Mouse (Mus musculus): ENCODE data around the gene Cgnl1. TPM values are rescaled to one million over a fixed set of nuclear protein-coding genes. Genes with fewer than 3 reads are reported as not detected.
A peak's percentile ranks its signal among the peaks of the same experiment; 100 is the strongest.

Gene Cgnl1
- total RNA-seq (2017), result 0.25 TPM in 1 of 2 replicates, not detected in the other

DNA sequence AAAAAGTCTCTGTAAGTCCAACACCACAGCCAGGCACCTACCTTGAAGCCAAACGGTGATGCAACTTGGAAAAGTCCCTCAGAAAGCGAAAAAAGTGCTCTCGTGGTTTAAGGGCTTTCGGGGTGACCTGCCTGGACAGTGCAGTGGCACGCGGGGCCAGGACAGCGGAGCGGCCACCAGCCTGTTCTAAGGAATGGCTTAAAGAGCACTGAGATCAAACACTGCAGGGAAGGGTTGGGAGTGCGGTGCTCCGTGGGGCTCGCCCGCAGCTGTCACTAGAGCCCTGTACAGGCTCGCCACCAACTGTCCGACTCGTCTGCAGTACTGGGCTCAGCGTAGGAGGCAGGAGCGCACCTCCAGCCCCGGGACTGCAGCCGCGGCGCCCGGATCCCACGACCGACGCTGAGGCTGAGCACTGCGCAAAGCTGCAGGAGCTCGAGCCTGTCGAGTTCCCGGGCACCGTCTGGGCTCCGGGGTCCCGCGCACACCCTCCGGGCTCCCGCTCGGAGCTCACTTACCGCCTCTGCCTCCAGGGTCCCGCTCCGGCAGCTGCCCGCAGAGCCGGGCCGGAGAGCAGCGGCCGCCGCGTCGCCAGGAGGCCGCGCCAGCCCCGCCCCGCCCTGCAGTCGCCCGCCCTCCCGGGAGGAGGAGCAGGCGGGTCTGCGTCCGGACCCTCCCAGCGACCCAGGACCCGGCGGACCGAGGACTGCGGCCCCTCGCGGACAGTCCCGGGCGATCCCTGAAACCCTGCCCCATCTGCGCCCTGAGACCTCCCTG is at the start of gene Cgnl1:
Cgnl1 (minus strand) TSS at position 612 of the 777 bp plus-strand sequence.
- ATAC-seq (replicated peaks in 1 of 2; ENCODE audit: insufficient read depth in 1 of 2, low FRiP score in 2 of 2, low TSS enrichment in 1 of 2, low read depth in 1 of 2, poor library complexity in 2 of 2, severe bottlenecking in 2 of 2), result peak; percentile 12 to 55; a peak in 3 of 4 replicates

DNA sequence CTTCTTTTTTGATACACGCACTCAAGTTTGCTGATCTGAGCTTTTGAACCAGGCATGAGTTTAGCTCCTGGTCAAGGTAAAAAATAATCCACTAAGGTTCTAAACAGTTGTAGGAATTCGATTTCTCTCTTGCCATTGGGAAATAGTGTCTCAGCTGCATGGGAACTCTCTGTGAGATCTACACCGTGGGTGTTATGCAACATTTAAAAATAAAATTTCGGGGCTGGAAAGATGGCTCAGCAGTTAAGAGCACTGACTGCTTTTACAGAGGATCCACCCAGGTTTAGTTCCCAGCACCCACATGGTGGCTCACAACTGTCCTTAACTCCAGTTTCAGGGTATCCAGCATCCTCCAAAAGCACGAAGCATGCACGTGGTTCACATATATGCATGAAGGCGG is 47.1 kb upstream of the Cgnl1 start:
- ATAC-seq (replicated peaks in 1 of 2; ENCODE audit: insufficient read depth in 1 of 2, low FRiP score in 2 of 2, low TSS enrichment in 1 of 2, low read depth in 1 of 2, poor library complexity in 2 of 2, severe bottlenecking in 2 of 2), result no peak

DNA sequence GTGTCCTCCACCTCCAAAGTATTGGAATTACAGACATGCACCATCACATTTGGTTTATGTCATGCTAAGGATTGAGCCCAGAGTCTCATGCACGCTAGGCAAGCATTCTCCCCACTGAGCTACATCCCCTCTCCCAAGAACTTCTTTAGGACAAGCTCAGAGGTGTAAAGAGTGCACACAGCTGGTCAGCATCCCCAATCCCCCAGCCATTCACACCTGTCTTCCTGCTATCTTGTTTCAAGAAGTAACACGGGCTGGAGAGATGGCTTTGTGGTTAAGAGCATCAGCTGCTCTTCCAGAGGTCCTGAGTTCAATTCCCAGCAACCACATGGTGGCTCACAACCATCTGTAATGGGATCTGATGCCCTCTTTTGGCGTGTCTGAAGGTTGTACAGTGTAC is 44.7 kb upstream of the Cgnl1 start:
- ATAC-seq (replicated peaks in 1 of 2; ENCODE audit: insufficient read depth in 1 of 2, low FRiP score in 2 of 2, low TSS enrichment in 1 of 2, low read depth in 1 of 2, poor library complexity in 2 of 2, severe bottlenecking in 2 of 2), result no peak

DNA sequence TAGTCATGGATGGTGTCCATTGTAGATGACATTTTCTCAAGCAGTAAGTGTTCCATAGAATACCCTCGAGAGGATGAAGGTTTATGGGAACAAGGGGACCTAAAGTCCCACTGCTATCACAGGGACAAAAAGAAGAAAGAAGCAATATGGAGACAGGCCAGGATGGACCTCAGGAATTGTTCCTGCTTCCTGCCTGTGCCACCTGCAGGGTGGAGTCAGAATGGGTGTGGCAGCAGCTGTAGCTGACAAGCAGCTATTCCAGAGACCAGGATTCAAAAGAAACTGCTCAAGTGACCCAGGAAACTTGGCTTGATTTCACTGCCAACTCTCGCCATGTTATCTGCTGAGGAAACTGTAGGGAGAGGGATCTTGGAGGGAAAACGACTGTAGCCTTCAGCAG is 42.2 kb upstream of the Cgnl1 start:
- no peak for ATAC-seq (replicated peaks in 1 of 2; ENCODE audit: insufficient read depth in 1 of 2, low FRiP score in 2 of 2, low TSS enrichment in 1 of 2, low read depth in 1 of 2, poor library complexity in 2 of 2, severe bottlenecking in 2 of 2)

DNA sequence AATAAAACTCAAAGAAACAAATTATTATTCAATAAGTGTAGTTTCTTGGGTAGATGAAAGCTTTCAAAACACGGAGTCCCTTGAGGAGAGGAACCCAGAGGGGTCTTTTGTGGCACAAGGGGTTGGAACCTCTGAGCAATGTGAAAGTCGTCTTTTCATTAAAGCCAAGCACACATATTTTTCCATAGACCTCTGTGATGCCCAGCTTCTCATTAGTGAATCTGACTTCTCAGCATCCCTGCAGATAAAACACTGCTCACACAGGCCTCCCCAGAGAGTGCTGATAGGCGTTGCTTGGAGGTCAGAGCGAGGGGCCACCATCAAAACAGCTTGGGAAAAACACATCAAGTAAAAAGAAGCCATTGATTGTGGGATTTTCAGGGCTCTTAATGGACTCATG is 41.5 kb upstream of the Cgnl1 start:
- no peak for ATAC-seq (replicated peaks in 1 of 2; ENCODE audit: insufficient read depth in 1 of 2, low FRiP score in 2 of 2, low TSS enrichment in 1 of 2, low read depth in 1 of 2, poor library complexity in 2 of 2, severe bottlenecking in 2 of 2)

DNA sequence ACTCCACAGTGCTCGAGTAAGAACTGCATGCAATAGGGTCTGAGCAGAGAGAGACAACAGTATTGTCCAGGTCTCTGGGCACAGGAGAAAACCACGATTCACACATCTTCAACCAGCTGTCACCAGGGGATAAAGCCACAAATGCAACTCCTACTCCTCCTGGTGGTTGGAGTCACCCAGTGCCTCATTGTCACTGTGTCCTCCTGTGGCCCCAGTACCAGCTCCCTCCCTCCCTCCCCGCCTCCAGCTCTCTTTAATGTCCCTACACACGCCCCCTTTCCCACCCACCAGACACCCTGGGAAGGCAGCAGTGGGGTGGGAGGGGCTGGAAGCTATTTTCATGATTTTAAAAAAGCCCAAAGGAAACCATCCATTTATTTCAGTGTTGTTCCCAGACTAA is 41.0 kb upstream of the Cgnl1 start:
- no peak for ATAC-seq (replicated peaks in 1 of 2; ENCODE audit: insufficient read depth in 1 of 2, low FRiP score in 2 of 2, low TSS enrichment in 1 of 2, low read depth in 1 of 2, poor library complexity in 2 of 2, severe bottlenecking in 2 of 2)

DNA sequence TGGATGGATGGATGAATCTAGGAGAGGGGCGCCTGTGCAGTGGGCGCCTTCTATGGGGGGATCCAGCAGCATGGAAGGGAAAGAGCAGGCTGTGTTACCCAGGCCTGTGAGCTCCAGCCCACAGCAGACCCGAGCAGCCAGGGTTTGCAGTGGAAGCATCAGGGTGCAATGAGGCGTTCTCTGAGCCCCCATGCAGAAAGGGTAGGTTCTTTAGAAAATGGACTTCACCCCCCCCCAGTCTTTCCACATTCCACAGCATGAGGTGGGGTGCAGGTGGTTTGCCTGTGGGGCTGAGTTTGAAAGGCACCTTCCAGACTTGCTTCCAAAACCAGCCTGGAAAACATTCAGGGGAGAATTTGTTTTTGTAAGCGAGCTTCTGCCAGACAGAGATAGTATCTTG is 40.0 kb upstream of the Cgnl1 start:
- no peak for ATAC-seq (replicated peaks in 1 of 2; ENCODE audit: insufficient read depth in 1 of 2, low FRiP score in 2 of 2, low TSS enrichment in 1 of 2, low read depth in 1 of 2, poor library complexity in 2 of 2, severe bottlenecking in 2 of 2)

DNA sequence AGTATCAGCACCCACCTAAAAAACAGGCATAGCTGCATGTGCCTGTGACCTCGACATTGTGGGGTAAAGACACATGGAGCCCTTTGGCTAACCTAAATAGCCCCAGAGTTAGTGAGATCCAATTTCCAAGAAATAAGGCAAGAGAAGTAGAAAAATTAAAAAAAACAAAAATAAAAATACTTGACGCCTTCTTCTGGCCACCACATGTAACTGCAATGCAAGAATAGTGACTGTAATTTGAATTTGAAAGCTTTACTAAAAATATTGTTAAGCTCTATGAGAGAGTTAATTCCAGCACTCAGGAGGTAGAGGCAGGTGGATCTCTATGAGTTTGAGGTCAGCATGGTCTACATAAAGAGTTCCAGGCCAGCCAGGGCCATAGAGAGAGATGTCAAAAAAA is 39.3 kb upstream of the Cgnl1 start:
- no peak for ATAC-seq (replicated peaks in 1 of 2; ENCODE audit: insufficient read depth in 1 of 2, low FRiP score in 2 of 2, low TSS enrichment in 1 of 2, low read depth in 1 of 2, poor library complexity in 2 of 2, severe bottlenecking in 2 of 2)

DNA sequence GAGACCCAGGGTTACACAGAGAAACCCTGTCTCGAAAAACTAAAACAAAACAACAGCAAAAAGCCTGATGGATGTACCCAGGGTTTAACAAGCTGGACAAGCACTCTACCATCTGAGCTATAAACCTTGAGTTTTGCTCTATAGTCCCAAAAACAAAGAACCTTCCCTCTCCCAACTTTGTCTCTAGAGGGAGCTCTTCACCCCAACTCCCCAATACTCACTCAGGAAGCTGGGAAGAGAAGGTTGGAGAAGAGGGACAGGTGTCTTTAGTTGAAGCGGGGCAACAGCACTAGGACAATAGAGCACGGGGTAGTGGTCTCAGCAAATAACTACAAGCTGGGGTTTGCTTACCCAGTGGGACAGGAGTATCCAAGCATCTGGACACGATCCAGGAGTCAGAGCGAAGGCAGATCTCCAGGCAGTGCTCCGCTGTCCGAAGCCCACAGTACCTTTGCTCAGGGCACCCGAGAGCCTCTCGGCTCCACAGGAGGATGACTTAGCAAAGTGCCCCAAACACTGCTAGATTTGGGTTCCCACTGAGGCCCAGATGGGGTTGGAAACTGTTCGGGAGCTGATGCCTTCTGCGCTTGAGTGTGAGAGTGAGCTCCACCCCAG is 37.3 kb upstream of the Cgnl1 start:
- ATAC-seq (replicated peaks in 1 of 2; ENCODE audit: insufficient read depth in 1 of 2, low FRiP score in 2 of 2, low TSS enrichment in 1 of 2, low read depth in 1 of 2, poor library complexity in 2 of 2, severe bottlenecking in 2 of 2), result no peak

DNA sequence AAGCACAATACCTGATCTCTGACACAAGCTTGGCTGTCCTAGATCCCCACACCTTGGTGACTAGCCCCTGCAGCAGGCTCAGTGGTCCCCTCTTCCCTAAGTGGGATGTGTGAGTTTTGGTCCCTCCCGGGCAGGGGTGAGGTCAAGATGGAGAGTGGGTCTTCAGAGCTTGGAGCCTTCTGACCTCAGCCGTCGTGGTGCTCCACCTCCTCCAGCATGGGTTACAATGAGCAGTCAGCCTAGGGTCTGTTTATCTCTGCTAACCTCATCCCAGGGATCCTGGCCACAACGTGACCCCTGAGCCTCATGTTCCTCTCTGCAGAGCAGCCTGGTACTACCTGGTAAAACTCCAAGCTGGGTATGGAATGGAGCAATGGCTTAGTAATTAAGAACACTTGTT is 36.4 kb upstream of the Cgnl1 start:
- ATAC-seq (replicated peaks in 1 of 2; ENCODE audit: insufficient read depth in 1 of 2, low FRiP score in 2 of 2, low TSS enrichment in 1 of 2, low read depth in 1 of 2, poor library complexity in 2 of 2, severe bottlenecking in 2 of 2), result no peak

DNA sequence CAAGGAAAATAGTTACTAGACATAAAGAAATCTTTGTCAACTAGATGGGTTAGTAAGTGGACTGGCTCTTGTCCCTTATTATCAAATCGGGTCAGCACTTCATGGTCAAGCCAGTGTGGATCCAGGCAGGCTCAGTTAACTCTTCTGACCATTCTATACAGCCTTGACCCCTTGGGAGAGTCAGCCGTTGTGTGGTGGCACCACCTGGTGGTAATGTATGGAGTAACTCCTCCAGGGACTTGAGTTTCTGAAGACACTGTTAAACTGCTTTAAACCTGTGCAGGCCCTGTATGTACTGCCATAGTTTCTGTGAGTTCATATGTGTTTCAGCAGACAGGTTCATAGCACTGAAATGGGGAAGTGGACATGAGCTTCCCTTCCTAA is 35.0 kb upstream of the Cgnl1 start:
- 0 out of 4 replicates have a peak, but pooled peaks have one; percentile 40 to 48 for ATAC-seq (replicated peaks in 1 of 2; ENCODE audit: insufficient read depth in 1 of 2, low FRiP score in 2 of 2, low TSS enrichment in 1 of 2, low read depth in 1 of 2, poor library complexity in 2 of 2, severe bottlenecking in 2 of 2)

DNA sequence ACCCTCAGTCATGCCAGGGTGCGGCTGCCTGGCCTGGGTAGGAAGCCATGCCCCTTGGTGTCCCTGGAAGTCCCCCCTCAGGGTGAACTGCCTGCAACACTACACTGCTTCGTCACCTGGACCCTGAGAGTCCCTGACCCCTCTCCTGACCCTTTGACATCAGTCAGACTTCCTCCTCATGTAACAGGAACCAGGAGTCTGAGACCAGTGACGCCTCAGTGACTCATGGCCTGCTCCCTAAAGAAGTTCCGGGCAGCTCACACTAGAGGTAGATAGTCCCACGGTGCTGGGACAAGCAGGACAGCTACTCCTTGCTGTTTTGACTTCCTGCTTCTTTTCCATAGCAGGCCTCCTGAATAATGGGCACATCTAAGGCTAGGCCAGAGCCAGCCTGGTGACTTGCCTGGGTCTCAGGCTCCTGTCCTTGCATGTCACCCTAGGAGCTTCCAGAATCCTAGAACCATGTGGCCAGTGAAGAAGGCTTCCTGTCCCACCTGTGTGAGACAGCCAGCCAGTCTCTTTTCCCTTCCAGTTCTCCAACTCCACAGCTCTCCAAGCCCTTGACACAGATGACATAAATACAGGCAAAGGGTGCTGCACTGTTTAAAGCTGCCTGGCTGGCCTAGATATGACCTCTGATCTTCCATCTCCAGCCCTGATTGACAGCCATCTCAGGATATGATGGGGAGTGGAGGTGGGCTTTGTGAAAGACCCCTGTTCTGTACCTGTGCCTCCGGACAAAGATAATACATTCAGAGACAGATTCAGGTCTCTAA is 34.4 kb upstream of the Cgnl1 start:
- no peak for ATAC-seq (replicated peaks in 1 of 2; ENCODE audit: insufficient read depth in 1 of 2, low FRiP score in 2 of 2, low TSS enrichment in 1 of 2, low read depth in 1 of 2, poor library complexity in 2 of 2, severe bottlenecking in 2 of 2)

DNA sequence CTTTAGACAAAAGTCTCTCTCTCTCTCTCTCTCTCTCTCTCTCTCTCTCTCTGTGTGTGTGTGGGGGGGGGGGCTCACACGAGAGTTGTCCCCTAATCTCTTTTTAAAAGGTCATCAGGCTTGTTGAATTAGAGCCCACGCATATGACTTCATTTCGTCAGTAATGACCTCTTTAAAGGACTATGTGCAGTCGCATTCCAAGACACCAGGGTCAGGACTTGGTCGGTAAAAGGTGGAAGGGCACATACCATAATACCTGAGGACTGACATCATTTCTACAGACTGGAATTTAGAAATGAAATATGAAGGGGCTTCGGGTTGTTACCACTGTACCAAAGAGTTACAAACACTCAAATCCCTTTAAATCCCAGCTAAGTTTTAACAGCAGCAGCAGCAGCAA is 32.7 kb upstream of the Cgnl1 start:
- no peak for ATAC-seq (replicated peaks in 1 of 2; ENCODE audit: insufficient read depth in 1 of 2, low FRiP score in 2 of 2, low TSS enrichment in 1 of 2, low read depth in 1 of 2, poor library complexity in 2 of 2, severe bottlenecking in 2 of 2)

DNA sequence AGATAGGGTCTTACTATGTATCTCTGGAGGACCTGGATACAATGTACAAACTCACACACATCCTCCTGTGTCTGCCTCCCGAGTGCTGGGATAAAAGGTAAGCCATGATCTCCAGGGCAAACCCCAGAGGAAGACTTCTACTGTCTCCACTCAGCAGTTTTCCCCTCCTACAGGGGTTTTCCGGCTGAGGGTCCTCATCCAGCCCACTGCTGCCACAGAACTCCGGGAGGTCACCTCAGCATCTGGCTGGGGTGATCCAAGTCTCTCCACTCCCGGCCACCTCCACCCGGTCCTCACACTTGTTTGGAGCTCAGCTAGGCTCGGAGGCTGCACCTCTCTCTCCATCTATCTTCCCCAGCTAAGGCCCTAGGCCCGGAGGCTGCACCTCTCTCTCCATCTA is 31.9 kb upstream of the Cgnl1 start:
- no peak for ATAC-seq (replicated peaks in 1 of 2; ENCODE audit: insufficient read depth in 1 of 2, low FRiP score in 2 of 2, low TSS enrichment in 1 of 2, low read depth in 1 of 2, poor library complexity in 2 of 2, severe bottlenecking in 2 of 2)

DNA sequence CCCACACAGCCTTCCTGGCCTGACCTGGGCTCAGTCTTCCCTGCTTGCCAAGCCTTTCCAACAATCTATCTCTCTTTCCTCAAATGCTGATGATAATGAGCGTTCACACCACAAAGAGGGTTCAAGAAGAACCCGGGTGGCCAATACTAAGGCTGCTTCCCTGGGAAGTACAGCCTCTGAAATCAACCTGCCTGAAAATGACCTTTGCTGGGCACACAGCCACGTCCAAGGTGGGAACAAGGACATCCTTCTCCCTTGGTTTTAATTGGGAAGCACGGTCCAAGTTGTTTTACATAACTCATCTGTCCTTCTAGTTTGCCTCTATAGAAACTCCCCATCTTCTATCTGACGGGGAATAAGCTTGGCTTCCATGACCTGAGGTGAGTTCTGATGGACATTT is 28.2 kb upstream of the Cgnl1 start:
- ATAC-seq (replicated peaks in 1 of 2; ENCODE audit: insufficient read depth in 1 of 2, low FRiP score in 2 of 2, low TSS enrichment in 1 of 2, low read depth in 1 of 2, poor library complexity in 2 of 2, severe bottlenecking in 2 of 2), result no peak

DNA sequence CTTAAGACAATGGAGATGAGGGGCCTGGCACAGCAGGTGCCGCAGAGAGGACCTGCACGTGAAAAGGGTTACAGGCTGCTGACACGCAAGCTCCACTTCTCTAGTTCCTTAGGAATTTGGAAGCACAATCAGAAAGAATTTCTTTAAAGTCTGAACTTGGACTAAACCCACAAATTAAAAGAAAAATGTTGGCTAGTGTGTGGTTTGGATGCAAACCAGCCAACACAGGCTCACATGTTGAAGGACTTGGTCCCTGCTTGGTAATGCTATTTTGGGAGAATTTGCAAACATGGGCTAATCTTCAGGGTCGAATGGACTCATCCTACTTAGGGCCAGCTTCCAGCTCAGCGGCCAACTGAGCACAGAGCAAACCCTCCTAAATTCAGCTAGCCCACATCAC is 26.8 kb upstream of the Cgnl1 start:
- no peak for ATAC-seq (replicated peaks in 1 of 2; ENCODE audit: insufficient read depth in 1 of 2, low FRiP score in 2 of 2, low TSS enrichment in 1 of 2, low read depth in 1 of 2, poor library complexity in 2 of 2, severe bottlenecking in 2 of 2)

DNA sequence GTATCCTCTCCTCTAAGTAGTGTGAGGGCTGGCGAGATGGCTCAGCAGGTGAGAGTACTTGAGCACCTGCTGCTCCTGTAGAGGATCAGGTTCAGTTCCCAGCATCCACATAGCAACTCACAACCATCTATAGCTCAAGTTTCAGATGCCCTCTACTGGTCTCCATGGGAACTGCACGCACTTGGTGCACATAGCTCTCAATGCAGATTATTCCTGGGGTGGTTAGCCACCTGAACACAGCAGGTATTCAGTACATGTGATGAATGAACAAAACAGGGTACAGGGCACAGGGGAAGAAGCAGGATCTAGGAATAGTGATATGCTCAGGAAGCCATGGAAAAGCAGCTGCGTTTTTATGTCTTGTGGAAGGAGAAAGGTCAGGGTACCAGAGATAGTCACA is 6.0 kb upstream of the Cgnl1 start:
- no peak for ATAC-seq (replicated peaks in 1 of 2; ENCODE audit: insufficient read depth in 1 of 2, low FRiP score in 2 of 2, low TSS enrichment in 1 of 2, low read depth in 1 of 2, poor library complexity in 2 of 2, severe bottlenecking in 2 of 2)

DNA sequence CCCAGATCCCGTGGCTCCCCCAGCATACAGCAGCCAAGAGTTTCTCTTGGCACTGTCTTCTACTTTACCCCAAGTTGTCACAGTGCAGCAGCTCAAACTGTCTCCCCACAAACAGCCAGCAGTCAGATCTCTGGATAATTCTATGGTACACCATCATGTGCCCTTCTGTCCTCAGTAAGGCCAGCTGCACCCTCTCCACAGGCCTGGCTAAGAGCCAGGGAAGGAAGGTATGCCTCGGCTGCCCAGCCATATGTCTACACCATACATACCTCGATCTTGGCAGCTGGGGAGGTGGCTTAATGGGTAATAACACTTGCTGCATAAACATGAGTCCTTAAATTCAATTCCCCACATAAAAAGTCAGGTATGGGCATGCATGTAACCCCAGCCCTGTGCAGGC is 4.9 kb upstream of the Cgnl1 start:
- no peak for ATAC-seq (replicated peaks in 1 of 2; ENCODE audit: insufficient read depth in 1 of 2, low FRiP score in 2 of 2, low TSS enrichment in 1 of 2, low read depth in 1 of 2, poor library complexity in 2 of 2, severe bottlenecking in 2 of 2)
